Mouse (Mus musculus) small intestine, adult 2 months (tissue): Measurements from ENCODE around the gene Itga3. TPM values are rescaled to one million over a fixed set of nuclear protein-coding genes. Genes with fewer than 3 reads are reported as not detected.

Experiments
- H3K27ac ChIP-seq: fragments of 200-500 bp; 2 replicates; pipeline ENCODE4 v1.5.1; 2012; ENCODE audit warnings: low read depth, low read length, control low read depth, inconsistent platforms; ENCODE audit not compliant: insufficient read depth
- H3K27me3 ChIP-seq: fragments of 200-500 bp; 2 replicates; pipeline ENCODE4 v1.6.1; 2012; ENCODE audit warnings: mild to moderate bottlenecking, moderate library complexity, low read length, inconsistent platforms; ENCODE audit not compliant: control insufficient read depth, insufficient read depth
- H3K36me3 ChIP-seq: fragments of 200-500 bp; 2 replicates; pipeline ENCODE4 v1.6.1; 2012; ENCODE audit warnings: mild to moderate bottlenecking, low read length, control low read depth, inconsistent platforms; ENCODE audit not compliant: control insufficient read depth, insufficient read depth
- H3K4me1 ChIP-seq: fragments of 200-500 bp; 2 replicates; pipeline ENCODE4 v1.6.1; 2012; ENCODE audit warnings: low read length, inconsistent platforms, mixed read lengths; ENCODE audit not compliant: control insufficient read depth, insufficient read depth, insufficient read length
- H3K4me3 ChIP-seq: fragments of 200-500 bp; 2 replicates; pipeline ENCODE4 v1.5.1; 2012; ENCODE audit warnings: low read depth, mild to moderate bottlenecking, control low read depth, inconsistent platforms, low read length, moderate library complexity
- CTCF ChIP-seq: fragments of 200-500 bp; IDR thresholded peaks from 2 replicates; pipeline ENCODE4 v1.5.1; 2012; ENCODE audit warnings: low read depth, mild to moderate bottlenecking, control low read depth, inconsistent platforms, low read length, moderate library complexity, mixed read lengths; ENCODE audit not compliant: insufficient replicate concordance, insufficient read length; ENCODE audit errors: extremely low read depth
- POLR2A ChIP-seq: fragments of 200-500 bp; IDR thresholded peaks from 2 replicates; pipeline ENCODE4 v1.6.1; 2012; ENCODE audit warnings: low read depth, mild to moderate bottlenecking, control low read depth, inconsistent platforms, low read length, moderate library complexity
- WGBS: fragments of 180-500 bp; shearing (Covaris S2); methylation state at CpG from one replicate; pipeline ENCODE4 v1.1.7; 2018; 5-methylcytosine and 5-hydroxymethylcytosine counted together
- polyA plus RNA-seq: library from polyadenylated mRNA; depleted of rRNA; stranded (reverse); fragments of >200 nt; gene quantifications from 2 replicates; pipeline ENCODE4 v1.2.3, GENCODE M21; 2012; rRNA removed

Gene Itga3
- polyA plus RNA-seq, 1 experiment: 156 TPM

DNA sequence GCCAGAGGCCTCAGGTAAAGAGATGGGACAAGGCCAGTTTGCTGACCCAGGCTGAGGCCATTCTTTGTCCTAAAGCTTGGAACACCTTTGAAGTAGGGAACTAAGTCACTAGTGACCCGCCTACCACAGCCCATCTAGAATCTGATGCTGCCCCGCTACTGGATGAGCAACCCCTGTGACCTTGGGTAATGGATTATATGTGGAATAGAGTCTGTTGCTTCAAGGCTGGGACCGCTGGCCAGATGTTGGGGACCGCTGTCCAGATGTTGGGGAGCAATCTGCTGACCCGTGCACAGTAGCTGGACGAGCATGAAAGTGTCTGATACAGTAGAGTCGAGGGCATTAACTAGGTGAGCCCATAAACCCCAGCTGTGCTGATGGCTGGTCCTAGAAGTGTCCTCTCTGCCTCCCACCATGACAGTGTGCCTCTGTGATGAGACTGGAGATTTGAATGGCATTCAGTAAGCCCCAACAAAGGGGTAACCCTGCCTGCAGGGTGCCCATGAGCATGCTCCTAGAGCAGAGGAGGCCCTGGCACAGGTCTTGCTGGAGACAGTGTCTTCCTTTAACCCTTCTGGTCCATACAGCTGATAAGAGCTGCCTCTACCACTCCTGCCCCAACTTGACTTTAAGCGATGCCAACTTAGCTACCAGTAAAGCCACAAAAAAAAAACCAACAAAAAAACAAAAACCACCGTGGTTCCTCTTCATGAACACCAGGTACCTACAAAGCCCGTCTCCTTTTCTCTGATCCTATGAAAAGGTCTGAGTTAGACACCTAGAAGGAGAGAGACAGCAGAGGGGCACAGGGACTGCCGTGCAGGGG lies 81.4 kb downstream of the Itga3 start:
- 75% methylated on average over 11 of the region's 11 CpGs for WGBS

More for the DNA sequence above, 81.4 kb downstream of the Itga3 start:
- peaks cover 17% of the 10 kb centered on the region for H3K36me3 ChIP-seq
- no peak overlapping the region for H3K4me3 ChIP-seq
- H3K27me3 ChIP-seq: no peaks in the 10 kb centered on the region
- no peak for TF ChIP-seq POLR2A
- TF ChIP-seq CTCF: no peak
- peaks cover 46% of the 10 kb centered on the region for H3K4me1 ChIP-seq
- no peak overlapping the region for H3K27ac ChIP-seq

Other genes starting within 250 kb of the Itga3 start
- gene Col1a1, start 140.6 kb downstream of the Itga3 start, polyA plus RNA-seq: 49.0 and 51.1 TPM in 2 replicates
- gene Hils1, start 109.2 kb downstream of the Itga3 start, polyA plus RNA-seq: 0.14 TPM in 1 of 2 replicates, not detected in the other
- 1.7 and 3.7 TPM in 2 replicates for gene Sgca, start 100.5 kb downstream of the Itga3 start, polyA plus RNA-seq
- 17.0 and 29.4 TPM in 2 replicates for gene Ppp1r9b, start 85.8 kb downstream of the Itga3 start, polyA plus RNA-seq
- gene Samd14, start 66.9 kb downstream of the Itga3 start, polyA plus RNA-seq: 3.3 and 7.2 TPM in 2 replicates
- 67.7 and 167 TPM in 2 replicates for gene Pdk2, start 35.4 kb downstream of the Itga3 start, polyA plus RNA-seq
- 0.13 and 0.33 TPM in 2 replicates for gene Dlx3, start 43.3 kb upstream of the Itga3 start, polyA plus RNA-seq
- not detected in 2 replicates for gene Dlx4, start 69.5 kb upstream of the Itga3 start, polyA plus RNA-seq
- gene Tac4, start 184.7 kb upstream of the Itga3 start, polyA plus RNA-seq: 0.24 TPM in 1 of 2 replicates, not detected in the other
- gene Kat7, start 233.4 kb upstream of the Itga3 start, polyA plus RNA-seq: 9.6 and 19.4 TPM in 2 replicates